In genomic region chr6:90700737-90701136, GRCm38 (mm10) we compare ENCODE assay signal across 18 mouse cellular contexts.
DNase-seq lines count a peak whose midpoint lies in the region; ATAC-seq and TF ChIP-seq lines count a peak whose summit lies in the region.
"Had no signal": no experiment of that assay in that cellular context is flagged by ENCODE, and none has a peak within 500 bp of the region (broad histone marks: within the 10 kb centered on the region; RNA-seq: fewer than 3 reads in every experiment).

No protein-coding gene starts in this region.

- H3K4me1 ChIP-seq in heart, embryonic 13.5 days: peaks cover 100% of the 10 kb centered on the region
- peaks cover 61% of the 10 kb centered on the region for H3K4me1 ChIP-seq in limb, embryonic 12.5 days (replicated peaks)
- peaks cover 54% of the 10 kb centered on the region for H3K4me1 ChIP-seq in limb, embryonic 10.5 days
- H3K4me1 ChIP-seq in limb, embryonic 15.5 days: peaks cover 76% of the 10 kb centered on the region

- H3ac ChIP-seq in myocyte (ENCODE audit: control insufficient read depth, insufficient read length): no peak overlapping the region

- WGBS in heart, embryonic 13.5 days: 79% methylated on average over 2 of the region's 2 CpGs
- WGBS in limb, embryonic 12.5 days: 84% methylated on average over 2 of the region's 2 CpGs
- WGBS in limb, embryonic 10.5 days: 90% methylated on average over 2 of the region's 2 CpGs
- WGBS in limb, embryonic 15.5 days: 81% methylated on average over 2 of the region's 2 CpGs

- no peak overlapping the region for H3K4me2 ChIP-seq in heart, embryonic 13.5 days
- H3K4me2 ChIP-seq in limb, embryonic 12.5 days: no peak overlapping the region
- no peak overlapping the region for H3K4me2 ChIP-seq in limb, embryonic 15.5 days
- H3K4me2 ChIP-seq in myocyte (ENCODE audit: low read depth): peak overlapping the region; percentile 25
- H3K4me2 ChIP-seq: midbrain, embryonic 15.5 days had no signal

- no peak overlapping the region for H3K4me3 ChIP-seq in heart, embryonic 13.5 days
- H3K4me3 ChIP-seq in limb, embryonic 12.5 days (replicated peaks): no peak overlapping the region
- H3K4me3 ChIP-seq in limb, embryonic 10.5 days: no peak overlapping the region
- H3K4me3 ChIP-seq in limb, embryonic 15.5 days: no peak overlapping the region
- H3K4me3 ChIP-seq in myocyte: no peak overlapping the region
- H3K4me3 ChIP-seq: midbrain, embryonic 15.5 days had no signal

- no peak for DNase-seq in heart, adult 11 months
- DNase-seq in limb, embryonic 10.5 days (ENCODE audit: low spot score): no peak
- no peak for DNase-seq in left cerebral cortex, adult 18-20 months (ENCODE audit: low spot score in 2 of 2)
- DNase-seq in frontal cortex, postnatal 14 days (ENCODE audit: low spot score in 2 of 2): no peak
- DNase-seq: cerebellum, postnatal 25 days; gastrocnemius, postnatal 14 days; lung, postnatal 36 days; right cerebral cortex, postnatal 4 days; thymus, adult 2 months had no signal

- no peaks in the 10 kb centered on the region for H3K9me3 ChIP-seq in heart, embryonic 13.5 days
- H3K9me3 ChIP-seq in limb, embryonic 12.5 days: no peaks in the 10 kb centered on the region
- no peaks in the 10 kb centered on the region for H3K9me3 ChIP-seq in limb, embryonic 10.5 days (replicated peaks)
- H3K9me3 ChIP-seq in limb, embryonic 15.5 days: no peaks in the 10 kb centered on the region
- H3K9me3 ChIP-seq: G1E; midbrain, embryonic 15.5 days had no signal

- H3K36me3 ChIP-seq in heart, embryonic 13.5 days: no peaks in the 10 kb centered on the region
- no peaks in the 10 kb centered on the region for H3K36me3 ChIP-seq in limb, embryonic 12.5 days
- H3K36me3 ChIP-seq in limb, embryonic 10.5 days: no peaks in the 10 kb centered on the region
- H3K36me3 ChIP-seq in limb, embryonic 15.5 days: no peaks in the 10 kb centered on the region
- peaks cover 4% of the 10 kb centered on the region for H3K36me3 ChIP-seq in myocyte (ENCODE audit: control insufficient read depth, insufficient read depth)
- H3K36me3 ChIP-seq: midbrain, embryonic 15.5 days had no signal

- H3K79me2 ChIP-seq in myocyte (ENCODE audit: control insufficient read depth, insufficient read depth): peaks cover 69% of the 10 kb centered on the region

- TF ChIP-seq POLR2A in myocyte (IDR thresholded peaks at IDR 0.05; ENCODE audit: insufficient read length, low read depth): no peak

- peak overlapping the region; percentile 97 for H3K27ac ChIP-seq in heart, embryonic 13.5 days (replicated peaks)
- H3K27ac ChIP-seq in limb, embryonic 12.5 days: peak overlapping the region; percentile 78; the same call in 1 of the 2 replicates
- H3K27ac ChIP-seq in limb, embryonic 10.5 days: no peak overlapping the region
- H3K27ac ChIP-seq in limb, embryonic 15.5 days: 0 out of 2 replicates have a peak overlapping the region, but pooled peaks have one; percentile 75
- H3K27ac ChIP-seq: kidney, postnatal 0 days; midbrain, embryonic 15.5 days had no signal

- ATAC-seq in heart, embryonic 13.5 days (ENCODE audit: extremely low read depth, insufficient number of reproducible peaks, low FRiP score, low TSS enrichment): no peak
- no peak for ATAC-seq in limb, embryonic 12.5 days (ENCODE audit: insufficient number of reproducible peaks, insufficient read depth, low FRiP score, low TSS enrichment, low read depth)
- ATAC-seq in limb, embryonic 15.5 days (ENCODE audit: insufficient number of reproducible peaks, low FRiP score, low TSS enrichment, low read depth): no peak
- ATAC-seq: forebrain, embryonic 16.5 days; inflammation-experienced regulatory T-cells, adult 6 months; midbrain, embryonic 15.5 days had no signal

- peak overlapping the region; percentile 67; the same call in 1 of the 2 replicates for H3K9ac ChIP-seq in heart, embryonic 13.5 days
- H3K9ac ChIP-seq in limb, embryonic 12.5 days (replicated peaks): no peak overlapping the region
- no peak overlapping the region for H3K9ac ChIP-seq in limb, embryonic 15.5 days
- H3K9ac ChIP-seq: midbrain, embryonic 15.5 days had no signal

- no peaks in the 10 kb centered on the region for H3K27me3 ChIP-seq in heart, embryonic 13.5 days (replicated peaks)
- H3K27me3 ChIP-seq in limb, embryonic 12.5 days: no peaks in the 10 kb centered on the region
- no peaks in the 10 kb centered on the region for H3K27me3 ChIP-seq in limb, embryonic 10.5 days (ENCODE audit: low read depth, poor library complexity, severe bottlenecking)
- H3K27me3 ChIP-seq in limb, embryonic 15.5 days: no peaks in the 10 kb centered on the region
- H3K27me3 ChIP-seq in myocyte (ENCODE audit: control insufficient read depth, insufficient read depth, insufficient read length): no peaks in the 10 kb centered on the region
- H3K27me3 ChIP-seq: midbrain, embryonic 15.5 days had no signal

TF ChIP-seq in myocyte, 11 proteins besides CTCF, POLR2A, EP300 and RAD21:
- TF ChIP-seq REST (IDR thresholded peaks at IDR 0.05; ENCODE audit: insufficient read depth, insufficient read length) (no peak), MYOD1 (IDR thresholded peaks at IDR 0.05; ENCODE audit: control insufficient read depth in 1 of 3, insufficient read length in 2 of 3, low read depth in 2 of 3) (peak in 2 of 3 experiments; percentile 6 to 46)
